Mouse (Mus musculus): ENCODE results near the gene Mrps2. TPM values are rescaled to one million over a fixed set of nuclear protein-coding genes. Genes with fewer than 3 reads are reported as not detected.

The Mrps2 gene
- polyA plus RNA-seq, 2 experiments, result 51.8 to 55.6 TPM

- DNase-seq (ENCODE audit: low spot score) (no peak), ATAC-seq (ENCODE audit: low FRiP score, low read depth) (no peak)
- H3K9ac ChIP-seq (ENCODE audit: low read depth, low read length, severe bottlenecking), result no peak overlapping the region
- 27% methylated on average over 2 of the region's 2 CpGs for WGBS
- no peak overlapping the region for H3K27ac ChIP-seq (replicated peaks; ENCODE audit: low read depth, low read length)
- H3K27me3 ChIP-seq (ENCODE audit: control insufficient read depth, insufficient read depth, low read length), result no peaks in the 10 kb centered on the region
- TF ChIP-seq POLR2A (IDR thresholded peaks at IDR 0.05; ENCODE audit: borderline replicate concordance, extremely low read depth, insufficient read depth, insufficient read length), result no peak
- no peaks in the 10 kb centered on the region for H3K9me3 ChIP-seq (ENCODE audit: control insufficient read depth, low read length)
- H3K4me3 ChIP-seq (replicated peaks; ENCODE audit: low read length), result no peak overlapping the region
- H3K4me1 ChIP-seq (ENCODE audit: control insufficient read depth, insufficient read depth, low read length), result peaks cover 29% of the 10 kb centered on the region
- no peak overlapping the region for H3K4me2 ChIP-seq (replicated peaks; ENCODE audit: low read depth, low read length, severe bottlenecking)
- H3K36me3 ChIP-seq (ENCODE audit: control insufficient read depth, insufficient read depth, low read length), result no peaks in the 10 kb centered on the region; the same call in 1 of the 2 replicates
Measured at GRCm38 (mm10) chr2:28518231-28518630, 50.4 kb downstream of the Mrps2 start.

GRCm38 (mm10) chr2:28520581-28520980, 52.7 kb downstream of the Mrps2 start:
- H3K4me1 ChIP-seq (ENCODE audit: control insufficient read depth, insufficient read depth, low read length), result peaks cover 41% of the 10 kb centered on the region

More at GRCm38 (mm10) chr2:28520581-28520980, 52.7 kb downstream of the Mrps2 start:
- WGBS, result 62% methylated on average over 5 of the region's 5 CpGs
- no peak for DNase-seq (ENCODE audit: low spot score)
- Histone ChIP-seq H3K27ac (replicated peaks; ENCODE audit: low read depth, low read length) (no peak overlapping the region), H3K36me3 (ENCODE audit: control insufficient read depth, insufficient read depth, low read length) (no peaks in the 10 kb centered on the region; the same call in 1 of the 2 replicates), H3K4me3 (replicated peaks; ENCODE audit: low read length) (no peak overlapping the region), H3K27me3 (ENCODE audit: control insufficient read depth, insufficient read depth, low read length) (no peaks in the 10 kb centered on the region), H3K9me3 (ENCODE audit: control insufficient read depth, low read length) (no peaks in the 10 kb centered on the region), H3K4me2 (replicated peaks; ENCODE audit: low read depth, low read length, severe bottlenecking) (no peak overlapping the region), H3K9ac (ENCODE audit: low read depth, low read length, severe bottlenecking) (no peak overlapping the region)
- TF ChIP-seq POLR2A (IDR thresholded peaks at IDR 0.05; ENCODE audit: borderline replicate concordance, extremely low read depth, insufficient read depth, insufficient read length), result no peak
- ATAC-seq (ENCODE audit: low FRiP score, low read depth), result no peak

Other genes starting within 250 kb of the Mrps2 start
- 12.9 and 13.5 TPM in 2 replicates for gene Ppp1r26, start 21.3 kb upstream of the Mrps2 start, polyA plus RNA-seq (2012; rRNA removed)
- gene Ppp1r26, start 21.3 kb upstream of the Mrps2 start, polyA plus RNA-seq (2014; fragmentation: Nextera tagmentation; extraction: Ambion mirVana), result 4.9 and 5.6 TPM in 2 replicates
- 0.60 and 0.63 TPM in 2 replicates for gene 1700007K13Rik, start 1.7 kb upstream of the Mrps2 start, polyA plus RNA-seq (2012; rRNA removed)
- gene 1700007K13Rik, start 1.7 kb upstream of the Mrps2 start, polyA plus RNA-seq (2014; fragmentation: Nextera tagmentation; extraction: Ambion mirVana), result 0.55 and 1.1 TPM in 2 replicates
- 2.1 and 3.3 TPM in 2 replicates for gene Gbgt1, start 28.8 kb downstream of the Mrps2 start, polyA plus RNA-seq (2012; rRNA removed)
- gene Gbgt1, start 28.8 kb downstream of the Mrps2 start, polyA plus RNA-seq (2014; fragmentation: Nextera tagmentation; extraction: Ambion mirVana), result 1.0 and 1.4 TPM in 2 replicates
- gene Gm10134, start 38.0 kb downstream of the Mrps2 start, polyA plus RNA-seq (2012; rRNA removed), result 1.1 TPM in 1 of 2 replicates, not detected in the other
- gene Gm10134, start 38.0 kb downstream of the Mrps2 start, polyA plus RNA-seq (2014; fragmentation: Nextera tagmentation; extraction: Ambion mirVana), result 0.61 and 1.1 TPM in 2 replicates
- gene Ralgds, start 45.1 kb downstream of the Mrps2 start, polyA plus RNA-seq (2012; rRNA removed), result 86.6 and 108 TPM in 2 replicates
- 61.6 and 63.1 TPM in 2 replicates for gene Ralgds, start 45.1 kb downstream of the Mrps2 start, polyA plus RNA-seq (2014; fragmentation: Nextera tagmentation; extraction: Ambion mirVana)
- 0.06 and 0.12 TPM in 2 replicates for gene Cel, start 95.3 kb downstream of the Mrps2 start, polyA plus RNA-seq (2012; rRNA removed)
- gene Cel, start 95.3 kb downstream of the Mrps2 start, polyA plus RNA-seq (2014; fragmentation: Nextera tagmentation; extraction: Ambion mirVana), result not detected in 2 replicates
- 52.4 and 52.6 TPM in 2 replicates for gene Gtf3c5, start 115.7 kb downstream of the Mrps2 start, polyA plus RNA-seq (2012; rRNA removed)
- 29.7 and 31.1 TPM in 2 replicates for gene Gtf3c5, start 115.7 kb downstream of the Mrps2 start, polyA plus RNA-seq (2014; fragmentation: Nextera tagmentation; extraction: Ambion mirVana)
- gene Gfi1b, start 153.9 kb downstream of the Mrps2 start, polyA plus RNA-seq (2012; rRNA removed), result 0.33 and 0.51 TPM in 2 replicates
- gene Gfi1b, start 153.9 kb downstream of the Mrps2 start, polyA plus RNA-seq (2014; fragmentation: Nextera tagmentation; extraction: Ambion mirVana), result 0.29 and 0.32 TPM in 2 replicates
- gene Tsc1, start 173.2 kb downstream of the Mrps2 start, polyA plus RNA-seq (2012; rRNA removed), result 18.5 and 20.4 TPM in 2 replicates
- gene Tsc1, start 173.2 kb downstream of the Mrps2 start, polyA plus RNA-seq (2014; fragmentation: Nextera tagmentation; extraction: Ambion mirVana), result 15.7 and 17.8 TPM in 2 replicates
- 1.6 TPM in 2 replicates for gene Spaca9, start 231.7 kb downstream of the Mrps2 start, polyA plus RNA-seq (2012; rRNA removed)
- 1.4 and 2.1 TPM in 2 replicates for gene Spaca9, start 231.7 kb downstream of the Mrps2 start, polyA plus RNA-seq (2014; fragmentation: Nextera tagmentation; extraction: Ambion mirVana)
- 0.22 and 0.49 TPM in 2 replicates for gene Ak8, start 232.1 kb downstream of the Mrps2 start, polyA plus RNA-seq (2012; rRNA removed)
- 0.37 and 0.58 TPM in 2 replicates for gene Ak8, start 232.1 kb downstream of the Mrps2 start, polyA plus RNA-seq (2014; fragmentation: Nextera tagmentation; extraction: Ambion mirVana)

All from limb, embryonic 14.5 days (tissue).